Mouse (Mus musculus) embryonic facial prominence, embryonic 15.5 days (tissue): ENCODE measurements around the gene Rnf213. TPM values are rescaled to one million over a fixed set of nuclear protein-coding genes. Genes with fewer than 3 reads are reported as not detected.

Experiments
- ATAC-seq: fragments of 200-750 bp; cut with Nextera tagmentation; 2 replicates; pipeline ENCODE4 v1.8.0; 2017; ENCODE audit warnings: low read depth, moderate TSS enrichment; ENCODE audit not compliant: insufficient number of reproducible peaks, low FRiP score, low TSS enrichment
- H3K27ac ChIP-seq: fragments of 300-500 bp; sonication (generic); replicated peaks from 2 replicates; pipeline ENCODE4 v1.5.1; 2015; ENCODE audit warnings: mild to moderate bottlenecking, inconsistent platforms
- H3K27me3 ChIP-seq: fragments of 300-500 bp; sonication (generic); 2 replicates; pipeline ENCODE4 v1.6.1; 2015; ENCODE audit warnings: inconsistent platforms
- H3K36me3 ChIP-seq: fragments of 300-500 bp; sonication (generic); 2 replicates; pipeline ENCODE4 v1.6.1; 2015; ENCODE audit warnings: mild to moderate bottlenecking, inconsistent platforms
- H3K4me1 ChIP-seq: fragments of 300-500 bp; sonication (generic); 2 replicates; pipeline ENCODE4 v1.6.1; 2015; ENCODE audit warnings: inconsistent platforms
- H3K4me2 ChIP-seq: fragments of 300-500 bp; sonication (generic); replicated peaks from 2 replicates; pipeline ENCODE4 v1.6.1; 2015; ENCODE audit warnings: mild to moderate bottlenecking, inconsistent platforms
- H3K4me3 ChIP-seq: fragments of 300-500 bp; sonication (generic); replicated peaks from 2 replicates; pipeline ENCODE4 v1.5.1; 2015; ENCODE audit warnings: mild to moderate bottlenecking, inconsistent platforms
- H3K9ac ChIP-seq: fragments of 300-500 bp; sonication (generic); 2 replicates; pipeline ENCODE4 v1.6.1; 2015; ENCODE audit warnings: inconsistent platforms
- H3K9me3 ChIP-seq: fragments of 300-500 bp; sonication (generic); replicated peaks from 2 replicates; pipeline ENCODE4 v1.6.1; 2016; ENCODE audit warnings: inconsistent platforms
- WGBS: fragments of 180-500 bp; shearing (Covaris S2); methylation state at CpG from one replicate; pipeline ENCODE4 v1.1.7; 2015; 5-methylcytosine and 5-hydroxymethylcytosine counted together
- polyA plus RNA-seq: library from polyadenylated mRNA; unstranded; fragments of >200 nt; fragmentation: Nextera tagmentation; extraction: Ambion mirVana; gene quantifications from 2 replicates; pipeline ENCODE4 v1.2.1, GENCODE M21; 2015

Rnf213 gene
- polyA plus RNA-seq, 1 experiment from 2014 or later = 3.5 TPM

DNA sequence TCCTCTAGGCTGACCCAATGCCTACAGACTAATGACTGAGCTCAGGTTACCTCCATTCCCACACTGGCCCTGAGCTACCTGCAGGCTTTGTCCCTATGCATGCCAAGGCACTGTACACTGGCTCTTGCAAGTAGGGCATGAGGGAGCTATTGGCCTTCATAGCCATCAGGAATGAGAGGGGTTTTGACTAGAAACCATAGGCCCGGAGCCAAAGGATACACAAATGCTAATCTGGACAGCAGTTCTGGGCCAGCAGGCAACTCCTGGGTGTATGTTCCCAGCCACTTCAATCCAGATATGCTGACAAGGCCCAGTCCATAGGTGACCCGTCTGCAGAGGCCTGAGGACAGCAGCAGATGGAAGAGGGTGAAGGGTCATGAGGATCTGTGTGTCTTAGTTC, 107.1 kb downstream of the Rnf213 start:
- Histone ChIP-seq H3K27me3 (no peaks in the 10 kb centered on the region), H3K4me2 (no peak overlapping the region), H3K9me3 (no peaks in the 10 kb centered on the region), H3K9ac (no peak overlapping the region), H3K4me3 (no peak overlapping the region), H3K36me3 (peaks cover 69% of the 10 kb centered on the region), H3K4me1 (no peaks in the 10 kb centered on the region), H3K27ac (no peak overlapping the region)
- no peak for ATAC-seq
- WGBS = 76% methylated on average over 2 of the region's 2 CpGs

GRCm38 (mm10) chr11:119503675-119504074, 110.8 kb downstream of the Rnf213 start:
- Histone ChIP-seq H3K27ac (no peak overlapping the region), H3K4me1 (no peaks in the 10 kb centered on the region), H3K4me2 (no peak overlapping the region), H3K4me3 (no peak overlapping the region), H3K9me3 (no peaks in the 10 kb centered on the region), H3K27me3 (no peaks in the 10 kb centered on the region), H3K36me3 (peaks cover 87% of the 10 kb centered on the region), H3K9ac (no peak overlapping the region)
- 0 out of 2 replicates have a peak, but pooled peaks have one; percentile 45 for ATAC-seq

DNA sequence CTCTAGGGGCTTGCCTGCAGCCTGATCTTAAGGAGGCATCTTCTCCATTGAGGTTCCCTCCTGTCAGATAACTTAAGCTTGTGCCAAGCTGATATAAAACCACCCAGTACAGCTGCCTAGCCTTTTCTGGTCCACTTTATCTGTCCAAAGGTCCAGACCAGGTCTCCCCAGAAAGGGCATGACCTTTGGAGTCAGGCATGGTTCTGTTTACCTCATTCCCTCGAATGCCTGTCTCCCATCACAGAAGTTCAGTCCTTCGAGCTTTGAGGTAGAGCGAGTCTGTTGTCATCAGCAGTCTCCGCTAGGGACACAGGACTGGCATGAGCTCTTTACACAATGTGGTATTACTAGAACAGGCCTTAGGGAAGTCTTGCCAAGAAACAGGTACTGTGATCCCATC, 113.5 kb downstream of the Rnf213 start:
- Histone ChIP-seq H3K4me3 (no peak overlapping the region), H3K27ac (no peak overlapping the region)

GRCm38 (mm10) chr11:119507772-119508171, 114.9 kb downstream of the Rnf213 start:
- no peak overlapping the region for H3K4me3 ChIP-seq
- H3K36me3 ChIP-seq = peaks cover 51% of the 10 kb centered on the region

More for the DNA sequence above, 113.5 kb downstream of the Rnf213 start:
- no peak for ATAC-seq
- no peak overlapping the region for H3K4me2 ChIP-seq
- H3K36me3 ChIP-seq = peaks cover 65% of the 10 kb centered on the region
- no peak overlapping the region for H3K9ac ChIP-seq
- 83% methylated on average over 4 of the region's 4 CpGs for WGBS
- no peaks in the 10 kb centered on the region for H3K4me1 ChIP-seq
- H3K9me3 ChIP-seq = no peaks in the 10 kb centered on the region
- H3K27me3 ChIP-seq = no peaks in the 10 kb centered on the region

GRCm38 (mm10) chr11:119509165-119509776, 116.4 kb downstream of the Rnf213 start:
- peaks cover 4% of the 10 kb centered on the region for H3K4me1 ChIP-seq
- no peak overlapping the region for H3K27ac ChIP-seq
- H3K4me3 ChIP-seq = no peak overlapping the region
- H3K4me2 ChIP-seq = no peak overlapping the region
- H3K9ac ChIP-seq = no peak overlapping the region
- peaks cover 38% of the 10 kb centered on the region for H3K36me3 ChIP-seq
- H3K27me3 ChIP-seq = no peaks in the 10 kb centered on the region
- H3K9me3 ChIP-seq = no peaks in the 10 kb centered on the region
- no peak for ATAC-seq
- 75% methylated on average over 5 of the region's 5 CpGs for WGBS

More at GRCm38 (mm10) chr11:119507772-119508171, 114.9 kb downstream of the Rnf213 start:
- Histone ChIP-seq H3K9ac (no peak overlapping the region), H3K4me2 (no peak overlapping the region), H3K9me3 (no peaks in the 10 kb centered on the region), H3K4me1 (no peaks in the 10 kb centered on the region), H3K27me3 (no peaks in the 10 kb centered on the region), H3K27ac (no peak overlapping the region)
- no peak for ATAC-seq
- WGBS = 80% methylated on average over 8 of the region's 8 CpGs

GRCm38 (mm10) chr11:119513038-119513659, 120.2 kb downstream of the Rnf213 start:
- no peaks in the 10 kb centered on the region for H3K9me3 ChIP-seq
- peaks cover 31% of the 10 kb centered on the region for H3K4me1 ChIP-seq
- 37% methylated on average over 9 of the region's 9 CpGs for WGBS
- peaks cover 4% of the 10 kb centered on the region for H3K36me3 ChIP-seq
- no peak overlapping the region for H3K27ac ChIP-seq
- H3K27me3 ChIP-seq = no peaks in the 10 kb centered on the region
- no peak overlapping the region for H3K9ac ChIP-seq
- no peak overlapping the region for H3K4me2 ChIP-seq
- ATAC-seq = no peak
- no peak overlapping the region for H3K4me3 ChIP-seq

DNA sequence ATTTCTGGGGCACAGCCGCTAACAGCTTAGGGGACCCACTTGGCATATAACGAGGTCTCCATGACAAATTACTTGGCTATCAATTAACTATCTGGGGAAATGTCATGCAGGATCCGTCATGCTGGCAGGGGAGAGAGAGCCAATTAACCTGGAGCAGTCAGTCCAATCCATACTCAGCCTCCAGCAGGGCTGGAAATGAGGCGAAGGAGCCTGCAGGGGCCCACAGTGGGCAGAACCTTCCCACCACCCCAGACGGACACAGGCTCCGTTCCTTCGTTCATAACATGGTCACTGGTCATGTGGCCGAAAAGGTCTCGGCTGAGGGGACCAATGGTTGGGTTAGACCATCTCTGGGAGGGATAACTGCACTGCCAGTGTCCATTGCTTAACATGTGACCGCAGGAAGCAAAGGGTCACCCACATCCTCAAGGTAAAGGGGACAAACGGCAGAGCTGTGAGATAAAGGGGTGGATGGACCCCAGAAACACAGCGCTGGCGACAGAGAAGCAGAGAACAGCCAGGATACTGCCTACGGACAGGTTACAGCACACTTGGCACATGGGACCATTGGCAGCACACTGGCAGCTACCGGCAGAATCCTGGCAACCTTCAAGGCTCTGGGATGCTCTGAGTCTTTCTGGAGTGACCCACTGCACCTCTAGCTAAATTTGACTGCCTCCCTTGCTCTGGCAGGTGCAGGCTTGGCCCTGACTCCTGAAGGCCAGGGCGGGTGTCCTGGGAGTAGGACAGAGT, 121.4 kb downstream of the Rnf213 start:
- Histone ChIP-seq H3K27ac (no peak overlapping the region), H3K4me1 (peaks cover 31% of the 10 kb centered on the region), H3K9ac (no peak overlapping the region), H3K4me3 (no peak overlapping the region), H3K4me2 (peak overlapping the region; percentile 43), H3K9me3 (no peaks in the 10 kb centered on the region), H3K36me3 (no peaks in the 10 kb centered on the region), H3K27me3 (no peaks in the 10 kb centered on the region)
- WGBS = 51% methylated on average over 16 of the region's 16 CpGs
- no peak for ATAC-seq

DNA sequence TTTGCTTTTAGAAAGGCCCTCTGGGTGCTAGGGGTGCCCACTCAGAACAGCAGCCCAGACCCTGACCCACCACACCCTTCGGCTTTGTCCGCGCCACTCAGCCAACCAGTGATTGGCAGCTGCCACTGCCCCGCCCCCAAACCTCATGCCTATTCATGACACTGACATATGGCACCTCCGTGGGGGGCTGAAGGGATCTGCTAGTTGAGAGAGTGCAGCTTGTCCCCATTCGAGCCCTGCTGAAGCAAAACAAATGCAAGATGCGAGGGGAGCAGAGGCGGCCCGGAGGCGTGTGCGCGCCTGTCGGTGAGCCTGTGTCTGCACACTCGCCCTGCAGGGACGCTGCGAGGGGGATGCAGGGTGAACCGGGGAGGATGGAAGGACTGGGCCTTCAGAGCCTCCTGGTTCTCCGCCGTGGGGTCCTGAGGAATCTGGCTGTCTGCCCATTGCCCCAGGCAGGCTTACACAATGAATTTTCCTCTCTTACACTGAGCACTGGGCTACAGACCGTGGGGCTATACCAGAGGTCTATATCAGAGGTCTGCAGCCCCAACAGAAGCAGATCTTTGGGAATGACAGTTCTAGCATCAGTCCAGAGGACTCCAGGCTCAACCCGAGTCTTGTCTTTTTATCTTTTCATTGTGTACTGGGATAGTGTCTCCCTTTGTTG, 122.2 kb downstream of the Rnf213 start:
- Histone ChIP-seq H3K4me3 (peak overlapping the region; percentile 15), H3K4me1 (peaks cover 31% of the 10 kb centered on the region), H3K27me3 (no peaks in the 10 kb centered on the region), H3K9ac (no peak overlapping the region), H3K36me3 (no peaks in the 10 kb centered on the region), H3K4me2 (peak overlapping the region; percentile 43), H3K9me3 (no peaks in the 10 kb centered on the region), H3K27ac (no peak overlapping the region)
- ATAC-seq = peak; percentile 44; the same call in 1 of the 2 replicates
- WGBS = 3% methylated on average over 21 of the region's 21 CpGs

DNA sequence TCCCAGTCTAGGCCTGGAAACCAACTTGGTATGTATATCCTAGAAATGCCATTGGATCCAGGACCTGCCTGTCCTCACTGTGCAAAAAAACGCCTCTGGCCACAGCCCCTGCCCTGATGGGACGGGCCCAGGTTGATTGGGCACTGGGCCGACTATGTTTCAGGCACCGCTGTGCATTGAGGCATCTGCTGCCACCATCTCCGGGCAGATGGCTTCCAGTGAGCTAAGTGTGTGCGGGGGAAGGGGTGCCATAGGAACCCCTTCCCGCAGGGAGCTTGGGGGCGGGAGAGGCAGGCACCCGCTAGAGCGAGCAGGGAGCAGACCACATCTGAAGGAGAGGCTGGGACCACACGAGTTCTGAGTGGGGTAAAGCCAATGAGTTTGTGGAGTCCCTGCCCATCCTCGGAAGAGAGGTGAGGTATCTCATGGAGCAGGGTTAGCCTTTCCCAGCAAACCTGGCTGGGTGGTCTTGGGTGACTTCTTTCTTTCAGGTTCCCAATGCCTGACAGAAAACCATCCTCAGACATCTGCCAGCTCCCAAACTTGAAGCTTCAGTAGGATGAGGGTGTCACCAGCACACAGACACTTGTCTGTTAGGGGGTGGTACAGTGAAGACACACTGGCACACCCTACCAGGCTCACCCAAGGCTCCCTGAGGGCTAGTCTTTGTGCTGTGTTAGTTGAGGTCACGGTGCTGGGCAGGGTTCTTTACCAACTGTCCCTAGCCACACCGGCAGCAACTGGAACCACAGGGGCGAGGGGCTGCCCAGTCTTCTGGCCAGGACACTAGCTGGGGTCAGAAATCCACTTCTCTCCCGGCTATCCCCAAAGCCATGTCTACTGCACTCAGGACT, 123.2 kb downstream of the Rnf213 start:
- ATAC-seq = no peak
- H3K4me1 ChIP-seq = peaks cover 31% of the 10 kb centered on the region
- no peak overlapping the region for H3K4me2 ChIP-seq

DNA sequence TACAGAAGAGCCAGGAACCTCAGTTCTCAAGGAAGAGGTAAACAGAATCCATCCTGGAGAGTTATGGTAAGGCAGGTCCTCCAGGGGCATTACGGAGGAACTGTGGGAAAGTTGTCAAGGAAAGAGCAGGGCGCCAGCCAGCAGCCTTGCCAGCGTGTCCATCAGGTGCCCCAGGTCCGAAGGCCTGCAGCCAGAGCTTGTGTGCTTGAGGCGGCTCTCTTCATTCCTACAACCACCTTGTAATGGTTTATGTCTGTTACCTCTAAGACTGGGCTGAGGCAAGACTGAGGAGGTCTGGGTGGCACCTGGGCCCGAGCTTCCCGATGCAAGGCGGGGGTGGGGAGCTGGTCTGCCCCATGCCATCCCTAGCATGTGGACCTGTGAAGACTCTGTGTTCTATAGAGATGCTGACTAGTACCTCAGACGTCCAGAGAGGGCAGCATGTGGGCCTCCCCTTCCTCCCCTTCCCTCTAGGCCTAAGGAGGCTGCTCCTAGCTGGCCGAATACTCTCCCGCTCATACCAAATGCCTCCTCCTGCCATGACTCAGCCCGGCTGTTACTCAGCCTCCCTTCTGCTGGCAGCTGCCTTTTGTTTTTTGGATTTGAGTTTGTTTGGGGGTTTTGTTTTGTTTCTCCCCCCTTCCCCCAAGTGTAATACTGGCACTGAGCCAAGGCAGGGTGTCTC, 123.9 kb downstream of the Rnf213 start:
- H3K4me3 ChIP-seq = no peak overlapping the region
- no peak for ATAC-seq
- 68% methylated on average over 12 of the region's 12 CpGs for WGBS

More for the DNA sequence above, 123.2 kb downstream of the Rnf213 start:
- H3K4me3 ChIP-seq = no peak overlapping the region
- H3K27ac ChIP-seq = no peak overlapping the region
- H3K36me3 ChIP-seq = no peaks in the 10 kb centered on the region
- WGBS = 60% methylated on average over 16 of the region's 16 CpGs
- no peaks in the 10 kb centered on the region for H3K9me3 ChIP-seq
- H3K27me3 ChIP-seq = no peaks in the 10 kb centered on the region
- no peak overlapping the region for H3K9ac ChIP-seq

More for the DNA sequence above, 123.9 kb downstream of the Rnf213 start:
- H3K4me2 ChIP-seq = no peak overlapping the region
- H3K27me3 ChIP-seq = no peaks in the 10 kb centered on the region
- H3K9ac ChIP-seq = no peak overlapping the region
- H3K27ac ChIP-seq = no peak overlapping the region
- peaks cover 31% of the 10 kb centered on the region for H3K4me1 ChIP-seq
- H3K36me3 ChIP-seq = no peaks in the 10 kb centered on the region
- no peaks in the 10 kb centered on the region for H3K9me3 ChIP-seq
